Mouse (Mus musculus): Measurements from ENCODE around the gene Ikzf3. TPM values are rescaled to one million over a fixed set of nuclear protein-coding genes. Genes with fewer than 3 reads are reported as not detected.

Gene Ikzf3
- total RNA-seq, 2 experiments from 2014 or later = 0.33 TPM

Other genes with a start within 250 kb of the Ikzf3 start
- 10 to 100 TPM; 70.9 to 73.2 TPM for gene Neurod2, start 216.4 kb downstream of the Ikzf3 start, total RNA-seq (2021)
- 100 to 1,000 TPM; 225 to 310 TPM for gene Ppp1r1b, start 197.6 kb downstream of the Ikzf3 start, total RNA-seq (2021)
- gene Stard3, start 187.7 kb downstream of the Ikzf3 start, total RNA-seq (2021) = 10 to 100 TPM; 39.8 to 40.9 TPM
- gene Tcap, start 162.2 kb downstream of the Ikzf3 start, total RNA-seq (2021) = 1 to 10 TPM; 6.9 to 8.1 TPM
- gene Pnmt, start 159.6 kb downstream of the Ikzf3 start, total RNA-seq (2021) = under 1 TPM; 0.30 to 0.74 TPM
- 10 to 100 TPM in 1 of 2 experiments, 1 to 10 TPM in 1; 9.4 to 10.3 TPM for gene Pgap3, start 145.5 kb downstream of the Ikzf3 start, total RNA-seq (2021)
- gene Erbb2, start 133.6 kb downstream of the Ikzf3 start, total RNA-seq (2021) = 1 to 10 TPM; 2.0 to 2.2 TPM
- gene Mien1, start 107.0 kb downstream of the Ikzf3 start, total RNA-seq (2021) = 100 to 1,000 TPM; 104 to 110 TPM
- gene Grb7, start 99.6 kb downstream of the Ikzf3 start, total RNA-seq (2021) = 1 to 10 TPM; 3.6 to 4.3 TPM
- not detected for gene Zpbp2, start 5.1 kb upstream of the Ikzf3 start, total RNA-seq (2021)
- gene Ormdl3, start 41.3 kb upstream of the Ikzf3 start, total RNA-seq (2021) = 10 to 100 TPM; 46.0 to 49.4 TPM
- gene Lrrc3c, start 52.3 kb upstream of the Ikzf3 start, total RNA-seq (2021) = not detected
- gene Gm12355, start 79.6 kb upstream of the Ikzf3 start, total RNA-seq (2021) = 10 to 100 TPM; 11.7 to 12.1 TPM
- not detected for gene Gsdma3, start 80.3 kb upstream of the Ikzf3 start, total RNA-seq (2021)
- not detected for gene Gsdma2, start 100.7 kb upstream of the Ikzf3 start, total RNA-seq (2021)
- gene Gsdma, start 118.3 kb upstream of the Ikzf3 start, total RNA-seq (2021) = under 1 TPM in 1 of 2 experiments, not detected in 1; 0.14 TPM
- gene Psmd3, start 136.5 kb upstream of the Ikzf3 start, total RNA-seq (2021) = 100 to 1,000 TPM; 135 to 138 TPM
- not detected for gene Csf3, start 155.2 kb upstream of the Ikzf3 start, total RNA-seq (2021)
- 100 to 1,000 TPM; 108 to 127 TPM for gene Med24, start 183.4 kb upstream of the Ikzf3 start, total RNA-seq (2021)
- 100 to 1,000 TPM; 708 to 832 TPM for gene Thra, start 194.6 kb upstream of the Ikzf3 start, total RNA-seq (2021)
- gene Nr1d1, start 229.3 kb upstream of the Ikzf3 start, total RNA-seq (2021) = 100 to 1,000 TPM in 1 of 2 experiments, 10 to 100 TPM in 1; 87.2 to 122 TPM
- gene Msl1, start 249.5 kb upstream of the Ikzf3 start, total RNA-seq (2021) = 100 to 1,000 TPM; 182 to 185 TPM